Mouse (Mus musculus): ENCODE data around the gene Got1. TPM values are rescaled to one million over a fixed set of nuclear protein-coding genes. Genes with fewer than 3 reads are reported as not detected.
A peak's percentile ranks its signal among the peaks of the same experiment; 100 is the strongest.

Got1 gene
- total RNA-seq (2015) (7.5 and 9.0 TPM in 2 replicates), total RNA-seq (2017) (4.1 and 5.0 TPM in 2 replicates)

GRCm38 (mm10) chr19:43524187-43525103, at the start of gene Got1:
Gene Got1, minus strand, starts transcription at chr19:43524605.
- peak; percentile 93 for ATAC-seq (ENCODE audit: poor library complexity, severe bottlenecking)

GRCm38 (mm10) chr19:43570831-43571790, 46.7 kb upstream of the Got1 start:
- peak; percentile 99 for ATAC-seq (ENCODE audit: poor library complexity, severe bottlenecking)

- ATAC-seq (ENCODE audit: poor library complexity, severe bottlenecking), result no peak
These were observed 44.7 kb upstream of the Got1 start for GRCm38 (mm10) chr19:43569133-43569532.

GRCm38 (mm10) chr19:43568298-43568697, 43.9 kb upstream of the Got1 start:
- ATAC-seq (ENCODE audit: poor library complexity, severe bottlenecking), result no peak

GRCm38 (mm10) chr19:43563166-43563565, 38.8 kb upstream of the Got1 start:
- ATAC-seq (ENCODE audit: poor library complexity, severe bottlenecking), result no peak

GRCm38 (mm10) chr19:43561841-43562240, 37.4 kb upstream of the Got1 start:
- no peak for ATAC-seq (ENCODE audit: poor library complexity, severe bottlenecking)

- ATAC-seq (ENCODE audit: poor library complexity, severe bottlenecking), result no peak
These were observed 35.8 kb upstream of the Got1 start for GRCm38 (mm10) chr19:43560244-43560643.

GRCm38 (mm10) chr19:43551493-43551890, 27.1 kb upstream of the Got1 start:
- no peak for ATAC-seq (ENCODE audit: poor library complexity, severe bottlenecking)

GRCm38 (mm10) chr19:43550706-43551492, 26.5 kb upstream of the Got1 start:
- ATAC-seq (ENCODE audit: poor library complexity, severe bottlenecking), result no peak

GRCm38 (mm10) chr19:43548060-43548459, 23.7 kb upstream of the Got1 start:
- ATAC-seq (ENCODE audit: poor library complexity, severe bottlenecking), result no peak

- ATAC-seq (ENCODE audit: poor library complexity, severe bottlenecking), result no peak
These were observed 22.1 kb upstream of the Got1 start for GRCm38 (mm10) chr19:43546337-43547117.

GRCm38 (mm10) chr19:43535372-43535771, 11.0 kb upstream of the Got1 start:
- ATAC-seq (ENCODE audit: poor library complexity, severe bottlenecking), result no peak

- ATAC-seq (ENCODE audit: poor library complexity, severe bottlenecking), result peak; percentile 14; the same call in 1 of the 2 replicates
These were observed 6.5 kb upstream of the Got1 start for GRCm38 (mm10) chr19:43530921-43531320.

GRCm38 (mm10) chr19:43530197-43530770, 5.9 kb upstream of the Got1 start:
- peak; percentile 97 for ATAC-seq (ENCODE audit: poor library complexity, severe bottlenecking)

- ATAC-seq (ENCODE audit: poor library complexity, severe bottlenecking), result no peak
These were observed 3.7 kb upstream of the Got1 start for GRCm38 (mm10) chr19:43528056-43528587.

- ATAC-seq (ENCODE audit: poor library complexity, severe bottlenecking), result no peak
These were observed 2.7 kb upstream of the Got1 start for GRCm38 (mm10) chr19:43527131-43527530.

- no peak for ATAC-seq (ENCODE audit: poor library complexity, severe bottlenecking)
These were observed 1.6 kb upstream of the Got1 start for GRCm38 (mm10) chr19:43526025-43526424.

- ATAC-seq (ENCODE audit: poor library complexity, severe bottlenecking), result no peak
These were observed 1.2 kb upstream of the Got1 start for GRCm38 (mm10) chr19:43525566-43525965.

- ATAC-seq (ENCODE audit: poor library complexity, severe bottlenecking), result no peak
These were observed 688 bp upstream of the Got1 start for GRCm38 (mm10) chr19:43525104-43525482.
